Mouse (Mus musculus) neural tube, embryonic 11.5 days (tissue): Measurements from ENCODE around the gene Ccr10. TPM values are rescaled to one million over a fixed set of nuclear protein-coding genes. Genes with fewer than 3 reads are reported as not detected.

ENCODE experiments used
- ATAC-seq: fragments of 200-750 bp; cut with Nextera tagmentation; 2 replicates; pipeline ENCODE4 v1.8.0; 2017; ENCODE audit warnings: moderate number of reproducible peaks, mild to moderate bottlenecking, moderate TSS enrichment, moderate library complexity; ENCODE audit not compliant: insufficient read depth, low FRiP score, low TSS enrichment
- DNase-seq: peaks from one replicate; pipeline ENCODE4 v3.0.0-alpha.2; 2015; ENCODE audit warnings: low spot score
- H3K27ac ChIP-seq: fragments of 300-500 bp; sonication (generic); 2 replicates; pipeline ENCODE4 v1.5.1; 2014; ENCODE audit warnings: low read depth, mild to moderate bottlenecking, low read length
- H3K27me3 ChIP-seq: fragments of 300-500 bp; sonication (generic); 2 replicates; pipeline ENCODE4 v1.6.1; 2014; ENCODE audit warnings: mild to moderate bottlenecking, low read length, mixed read lengths; ENCODE audit not compliant: control insufficient read depth, insufficient read depth
- H3K36me3 ChIP-seq: fragments of 300-500 bp; sonication (generic); 2 replicates; pipeline ENCODE4 v1.6.1; 2014; ENCODE audit warnings: mild to moderate bottlenecking, low read length, moderate library complexity, mixed read lengths; ENCODE audit not compliant: control insufficient read depth, insufficient read depth
- H3K4me1 ChIP-seq: fragments of 300-500 bp; sonication (generic); 2 replicates; pipeline ENCODE4 v1.6.1; 2014; ENCODE audit warnings: low read length, mixed read lengths; ENCODE audit not compliant: control insufficient read depth, insufficient read depth
- H3K4me2 ChIP-seq: fragments of 300-500 bp; sonication (generic); 2 replicates; pipeline ENCODE4 v1.6.1; 2014; ENCODE audit warnings: low read depth, mild to moderate bottlenecking, moderate library complexity
- H3K4me3 ChIP-seq: fragments of 300-500 bp; sonication (generic); 2 replicates; pipeline ENCODE4 v1.5.1; 2014; ENCODE audit warnings: low read depth, low read length
- H3K9ac ChIP-seq: fragments of 300-500 bp; sonication (generic); 2 replicates; pipeline ENCODE4 v1.6.1; 2014; ENCODE audit warnings: mild to moderate bottlenecking, low read length
- H3K9me3 ChIP-seq: fragments of 300-500 bp; sonication (generic); 2 replicates; pipeline ENCODE4 v1.6.1; 2016; ENCODE audit warnings: low read length; ENCODE audit not compliant: control insufficient read depth
- WGBS: fragments of 180-500 bp; shearing (Covaris S2); extraction: QIAGEN DNeasy Blood & Tissue Kit; methylation state at CpG from one replicate; pipeline ENCODE4 v1.1.7; 2014; 5-methylcytosine and 5-hydroxymethylcytosine counted together
- polyA plus RNA-seq: library from polyadenylated mRNA; unstranded; fragments of >200 nt; fragmentation: Nextera tagmentation; extraction: Ambion mirVana; gene quantifications from 2 replicates; pipeline ENCODE4 v1.2.1, GENCODE M21; 2014

Ccr10 gene
- polyA plus RNA-seq, 1 experiment from 2014 or later, result 0.44 TPM

GRCm38 (mm10) chr11:101143338-101144225 lies 31.7 kb downstream of the Ccr10 start:
- H3K9ac ChIP-seq, result peak overlapping the region; percentile 52
- 0 out of 2 replicates have a peak, but pooled peaks cover 6% of the 10 kb centered on the region for H3K4me1 ChIP-seq
- 0 out of 2 replicates have a peak overlapping the region, but pooled peaks have one; percentile 23 for H3K27ac ChIP-seq
- 0 out of 2 replicates have a peak overlapping the region, but pooled peaks have one; percentile 14 for H3K4me3 ChIP-seq
- peak overlapping the region; percentile 44 for H3K4me2 ChIP-seq
- DNase-seq (peak; percentile 73), ATAC-seq (no peak; the same call in 1 of the 2 replicates)
- H3K36me3 ChIP-seq, result no peaks in the 10 kb centered on the region
- H3K9me3 ChIP-seq, result no peaks in the 10 kb centered on the region
- no peaks in the 10 kb centered on the region for H3K27me3 ChIP-seq
- WGBS, result 18% methylated on average over 18 of the region's 19 CpGs

GRCm38 (mm10) chr11:101142215-101142967 lies 32.9 kb downstream of the Ccr10 start:
- Histone ChIP-seq H3K27me3 (no peaks in the 10 kb centered on the region), H3K4me2 (no peak overlapping the region), H3K4me3 (no peak overlapping the region), H3K9me3 (no peaks in the 10 kb centered on the region), H3K9ac (no peak overlapping the region), H3K36me3 (no peaks in the 10 kb centered on the region), H3K27ac (no peak overlapping the region), H3K4me1 (0 out of 2 replicates have a peak, but pooled peaks cover 6% of the 10 kb centered on the region)
- ATAC-seq (no peak), DNase-seq (no peak)
- WGBS, result 86% methylated on average over 10 of the region's 10 CpGs

- H3K4me3 ChIP-seq, result no peak overlapping the region
- no peak overlapping the region for H3K27ac ChIP-seq
- DNase-seq (no peak), ATAC-seq (no peak)
- H3K9ac ChIP-seq, result no peak overlapping the region
- no peak overlapping the region for H3K4me2 ChIP-seq
- H3K4me1 ChIP-seq, result 0 out of 2 replicates have a peak, but pooled peaks cover 6% of the 10 kb centered on the region
- no peaks in the 10 kb centered on the region for H3K36me3 ChIP-seq
- H3K27me3 ChIP-seq, result no peaks in the 10 kb centered on the region
- H3K9me3 ChIP-seq, result no peaks in the 10 kb centered on the region
- WGBS, result 82% methylated on average over 8 of the region's 8 CpGs
Measured at GRCm38 (mm10) chr11:101141088-101141487, 34.2 kb downstream of the Ccr10 start.

- peak overlapping the region; percentile 22 for H3K4me2 ChIP-seq
- H3K9me3 ChIP-seq, result no peaks in the 10 kb centered on the region
- no peaks in the 10 kb centered on the region for H3K36me3 ChIP-seq
- 0 out of 2 replicates have a peak, but pooled peaks cover 6% of the 10 kb centered on the region for H3K4me1 ChIP-seq
- DNase-seq (no peak), ATAC-seq (no peak)
- H3K4me3 ChIP-seq, result no peak overlapping the region
- WGBS, result 45% methylated on average over 27 of the region's 27 CpGs
- H3K9ac ChIP-seq, result no peak overlapping the region
- no peak overlapping the region for H3K27ac ChIP-seq
- no peaks in the 10 kb centered on the region for H3K27me3 ChIP-seq
Measured at GRCm38 (mm10) chr11:101140164-101140819, 35.0 kb downstream of the Ccr10 start.

GRCm38 (mm10) chr11:101138536-101139181 lies 36.6 kb downstream of the Ccr10 start:
- Histone ChIP-seq H3K4me3 (no peak overlapping the region), H3K36me3 (no peaks in the 10 kb centered on the region), H3K4me1 (0 out of 2 replicates have a peak, but pooled peaks cover 4% of the 10 kb centered on the region), H3K9ac (no peak overlapping the region), H3K27me3 (no peaks in the 10 kb centered on the region), H3K4me2 (no peak overlapping the region), H3K27ac (0 out of 2 replicates have a peak overlapping the region, but pooled peaks have one; percentile 45), H3K9me3 (no peaks in the 10 kb centered on the region)
- 19% methylated on average over 15 of the region's 15 CpGs for WGBS
- ATAC-seq (no peak), DNase-seq (peak; percentile 74)

- WGBS, result 80% methylated on average over 7 of the region's 7 CpGs
- DNase-seq (no peak), ATAC-seq (no peak)
- no peak overlapping the region for H3K4me2 ChIP-seq
- no peak overlapping the region for H3K4me3 ChIP-seq
- no peaks in the 10 kb centered on the region for H3K4me1 ChIP-seq
- H3K9ac ChIP-seq, result no peak overlapping the region
- H3K9me3 ChIP-seq, result no peaks in the 10 kb centered on the region
- no peaks in the 10 kb centered on the region for H3K27me3 ChIP-seq
- no peak overlapping the region for H3K27ac ChIP-seq
- no peaks in the 10 kb centered on the region for H3K36me3 ChIP-seq
Measured at GRCm38 (mm10) chr11:101137000-101137399, 38.2 kb downstream of the Ccr10 start.

- Histone ChIP-seq H3K4me1 (no peaks in the 10 kb centered on the region), H3K27me3 (no peaks in the 10 kb centered on the region), H3K4me3 (no peak overlapping the region), H3K36me3 (no peaks in the 10 kb centered on the region), H3K9ac (no peak overlapping the region), H3K4me2 (no peak overlapping the region), H3K27ac (no peak overlapping the region), H3K9me3 (no peaks in the 10 kb centered on the region)
- ATAC-seq, result no peak
- DNase-seq, result no peak
- WGBS, result 86% methylated on average over 13 of the region's 13 CpGs
Measured at GRCm38 (mm10) chr11:101134217-101134865, 40.9 kb downstream of the Ccr10 start.
